Mouse (Mus musculus) heart, postnatal 25 days (tissue): ENCODE results near the gene Ltbp3. TPM values are rescaled to one million over a fixed set of nuclear protein-coding genes. Genes with fewer than 3 reads are reported as not detected.

Source experiments
- DNase-seq: peaks from one replicate; pipeline ENCODE4 v3.0.0; 2022; ENCODE audit warnings: low spot score
- intact Hi-C: fragments of 180-260 bp; cut with DNase I; formaldehyde crosslinking; loops from one replicate; pipeline ENCODE4 v1.15.1; 2025
- total RNA-seq, 2 experiments: library from RNA; stranded (reverse); gene quantifications; 2 replicates each; pipeline ENCODE4 v1.2.3; 2021

Gene Ltbp3
- 10 to 100 TPM; 36.6 to 37.2 TPM for total RNA-seq

- intact Hi-C loops, result no loop called here
Observed at GRCm38 (mm10) chr19:5740320-5741317, at the start of gene Ltbp3. Gene Ltbp3 (plus strand): TSS chr19:5740904.

GRCm38 (mm10) chr19:5691601-5692000 lies 49.1 kb upstream of the Ltbp3 start:
- intact Hi-C loops, result loop anchor here (1.0 kb wide), 1 partner anchor 36 kb away; no protein-coding TSS in a partner anchor
- DNase-seq, result no peak

More at GRCm38 (mm10) chr19:5740320-5741317, at the start of gene Ltbp3:
- DNase-seq, result peak; percentile 75

GRCm38 (mm10) chr19:5692086-5692912 lies 48.4 kb upstream of the Ltbp3 start:
- peak; percentile 78 for DNase-seq
- intact Hi-C loops, result loop anchor here (2.0 kb wide), 2 partner anchors 19 to 53 kb away; no protein-coding TSS in a partner anchor

- no peak for DNase-seq
- intact Hi-C loops, result loop anchor here (2.0 kb wide), 2 partner anchors 18 to 54 kb away; no protein-coding TSS in a partner anchor
Observed at GRCm38 (mm10) chr19:5692913-5693396, 47.7 kb upstream of the Ltbp3 start.

- no peak for DNase-seq
- intact Hi-C loops, result loop anchor here (2.0 kb wide), 2 partner anchors 17 to 55 kb away; no protein-coding TSS in a partner anchor
Observed at GRCm38 (mm10) chr19:5693801-5694200, 46.9 kb upstream of the Ltbp3 start.

- intact Hi-C loops, result no loop called here
- DNase-seq, result no peak
Observed at GRCm38 (mm10) chr19:5695849-5696462, 44.7 kb upstream of the Ltbp3 start.

GRCm38 (mm10) chr19:5704163-5704800 lies 36.4 kb upstream of the Ltbp3 start, which contains the start of gene Kcnk7:
Gene Kcnk7 (plus strand): TSS chr19:5704367.
- no peak for DNase-seq
- intact Hi-C loops, result no loop called here

- intact Hi-C loops, result no loop called here
- DNase-seq, result no peak
Observed at GRCm38 (mm10) chr19:5704801-5705571, 35.7 kb upstream of the Ltbp3 start.

GRCm38 (mm10) chr19:5710068-5710467 lies 30.6 kb upstream of the Ltbp3 start:
- DNase-seq, result no peak
- intact Hi-C loops, result loop anchor here (2.0 to 5.0 kb wide), 2 partner anchors 17 to 167 kb away; partner anchors contain the start of genes Frmd8 and Slc25a45

GRCm38 (mm10) chr19:5710581-5710980 lies 30.1 kb upstream of the Ltbp3 start:
- intact Hi-C loops, result loop anchor here (2.0 to 5.0 kb wide), 2 partner anchors 18 to 167 kb away; partner anchors contain the start of genes Frmd8 and Slc25a45
- DNase-seq, result no peak

- DNase-seq, result no peak
- intact Hi-C loops, result loop anchor here (1.0 to 5.0 kb wide), 4 partner anchors 17 to 166 kb away; partner anchors contain the start of genes Frmd8 and Slc25a45
Observed at GRCm38 (mm10) chr19:5711218-5711617, 29.5 kb upstream of the Ltbp3 start.

GRCm38 (mm10) chr19:5711907-5712460 lies 28.7 kb upstream of the Ltbp3 start:
- no peak for DNase-seq
- intact Hi-C loops, result loop anchor here (1.0 to 5.0 kb wide), 4 partner anchors 16 to 165 kb away; partner anchors contain the start of genes Frmd8 and Slc25a45

- intact Hi-C loops, result loop anchor here (5.0 kb wide), 1 partner anchor 164 kb away; the partner anchor contains the start of genes Frmd8 and Slc25a45
- no peak for DNase-seq
Observed at GRCm38 (mm10) chr19:5713255-5713654, 27.4 kb upstream of the Ltbp3 start.

GRCm38 (mm10) chr19:5713730-5714129 lies 27.0 kb upstream of the Ltbp3 start:
- DNase-seq, result peak; percentile 67
- intact Hi-C loops, result loop anchor here (5.0 kb wide), 1 partner anchor 164 kb away; the partner anchor contains the start of genes Frmd8 and Slc25a45

GRCm38 (mm10) chr19:5715793-5716688 lies 24.7 kb upstream of the Ltbp3 start:
- no peak for DNase-seq
- intact Hi-C loops, result no loop called here

GRCm38 (mm10) chr19:5716955-5717354 lies 23.7 kb upstream of the Ltbp3 start:
- no peak for DNase-seq
- intact Hi-C loops, result no loop called here
